Mouse (Mus musculus): ENCODE results near the gene Gpr137c.

DNA sequence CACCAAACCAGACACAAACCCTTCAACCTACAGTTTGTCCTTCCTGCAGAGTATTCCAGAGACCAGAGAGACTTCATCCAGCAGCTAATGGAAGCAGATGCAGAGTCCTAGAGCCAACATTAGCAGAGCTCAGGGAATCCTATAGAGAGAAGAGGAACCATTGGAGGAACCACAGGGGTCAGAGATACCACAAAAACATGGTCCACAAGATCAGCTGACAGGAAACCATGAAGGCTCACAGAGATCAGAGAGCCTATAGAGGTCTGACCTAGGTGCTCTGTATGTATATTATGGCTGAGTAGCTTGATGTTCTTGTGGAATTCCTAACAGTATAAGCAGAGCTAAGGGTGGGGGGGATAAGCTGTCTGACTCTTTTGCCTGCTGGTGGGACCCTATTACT lies 18.9 kb upstream of the Gpr137c start:
- TF ChIP-seq CTCF (IDR thresholded peaks at IDR 0.05; ENCODE audit: insufficient read depth, low read length) (no peak), POLR2A (IDR thresholded peaks at IDR 0.05; ENCODE audit: borderline replicate concordance, extremely low read depth, low read depth, low read length) (no peak)

Data from lung, adult 2 months (tissue).